In the genomic region with DNA sequence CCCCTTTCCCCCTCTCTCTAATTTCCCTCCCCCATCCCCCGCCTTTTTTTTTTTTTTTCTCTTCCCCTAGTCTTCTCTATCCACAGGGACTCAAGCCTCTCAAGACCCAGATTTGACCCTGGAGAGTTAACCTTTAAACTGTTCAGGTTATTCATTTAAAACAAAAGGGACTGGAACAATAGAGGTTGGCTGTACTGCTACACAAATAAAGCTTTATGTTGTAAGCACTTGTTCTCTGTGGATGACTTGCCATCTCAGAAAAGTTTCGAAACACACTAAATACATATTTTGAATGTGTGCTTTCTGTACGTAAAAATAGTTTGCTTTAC, we compare ENCODE assay signal across 16 mouse cellular contexts. TPM values are rescaled to one million over a fixed set of nuclear protein-coding genes. Genes with fewer than 3 reads are reported as not detected.
DNase-seq lines count a peak whose midpoint lies in the region; ATAC-seq and TF ChIP-seq lines count a peak whose summit lies in the region.
"Had no signal": no experiment of that assay in that cellular context is flagged by ENCODE, and none has a peak within 500 bp of the region (broad histone marks: within the 10 kb centered on the region; RNA-seq: fewer than 3 reads in every experiment).

No protein-coding gene starts in this region.

- 58% methylated on average over 3 of the region's 3 CpGs for WGBS in embryonic facial prominence, embryonic 13.5 days
- 50% methylated on average over 3 of the region's 3 CpGs for WGBS in embryonic facial prominence, embryonic 10.5 days
- 66% methylated on average over 3 of the region's 3 CpGs for WGBS in stomach, embryonic 14.5 days
- 62% methylated on average over 2 of the region's 3 CpGs for WGBS in stomach, postnatal 0 days
- WGBS in midbrain, embryonic 13.5 days, result 48% methylated on average over 3 of the region's 3 CpGs

- ATAC-seq in embryonic facial prominence, embryonic 13.5 days (ENCODE audit: insufficient number of reproducible peaks, insufficient read depth, low FRiP score, low TSS enrichment, low read depth), result no peak
- no peak for ATAC-seq in stomach, embryonic 14.5 days (ENCODE audit: insufficient number of reproducible peaks, insufficient read depth, low FRiP score, low read depth)
- no peak for ATAC-seq in stomach, postnatal 0 days (ENCODE audit: low FRiP score, low TSS enrichment)
- ATAC-seq in midbrain, embryonic 13.5 days, result no peak
- no peak for ATAC-seq in megakaryocyte progenitor cell, adult 5-6 weeks (replicated peaks; ENCODE audit: poor library complexity)

- 0 out of 2 replicates have a peak, but pooled peaks cover 13% of the 10 kb centered on the region for H3K4me1 ChIP-seq in embryonic facial prominence, embryonic 13.5 days
- peaks cover 12% of the 10 kb centered on the region; the same call in 1 of the 2 replicates for H3K4me1 ChIP-seq in embryonic facial prominence, embryonic 10.5 days
- peaks cover 10% of the 10 kb centered on the region; the same call in 1 of the 2 replicates for H3K4me1 ChIP-seq in stomach, embryonic 14.5 days (ENCODE audit: control insufficient read depth, insufficient read depth, low read length)
- 0 out of 2 replicates have a peak, but pooled peaks cover 2% of the 10 kb centered on the region for H3K4me1 ChIP-seq in stomach, postnatal 0 days (replicated peaks; ENCODE audit: control insufficient read depth, insufficient read depth)
- H3K4me1 ChIP-seq in midbrain, embryonic 13.5 days (replicated peaks), result peaks cover 12% of the 10 kb centered on the region
- H3K4me1 ChIP-seq: liver, embryonic 15.5 days had no signal

- TF ChIP-seq EP300 in stomach, postnatal 0 days (optimal IDR thresholded peaks at IDR 0.05), result no peak

- no peak overlapping the region for H3K4me3 ChIP-seq in embryonic facial prominence, embryonic 13.5 days
- H3K4me3 ChIP-seq in embryonic facial prominence, embryonic 10.5 days, result no peak overlapping the region; the same call in 1 of the 2 replicates
- no peak overlapping the region for H3K4me3 ChIP-seq in stomach, embryonic 14.5 days (ENCODE audit: low read depth, low read length)
- H3K4me3 ChIP-seq in stomach, postnatal 0 days (ENCODE audit: low read depth, low read length), result no peak overlapping the region
- H3K4me3 ChIP-seq in midbrain, embryonic 13.5 days (replicated peaks), result peak overlapping the region; percentile 68
- H3K4me3 ChIP-seq: liver, embryonic 15.5 days had no signal

- no peak for TF ChIP-seq CTCF in stomach, postnatal 0 days (IDR thresholded peaks at IDR 0.05; ENCODE audit: low read depth)

- no peak for DNase-seq in embryonic facial prominence, embryonic 10.5 days (ENCODE audit: low spot score)
- no peak for DNase-seq in stomach, postnatal 0 days (ENCODE audit: low spot score)
- no peak for DNase-seq in right cerebral cortex, adult 18-20 months
- DNase-seq in spleen, postnatal 4 days (ENCODE audit: low spot score in 2 of 2), result no peak
- DNase-seq: cerebellum, adult 9-11 months; gastrocnemius, adult 2 months had no signal

- H3K36me3 ChIP-seq in embryonic facial prominence, embryonic 13.5 days, result no peaks in the 10 kb centered on the region
- no peaks in the 10 kb centered on the region for H3K36me3 ChIP-seq in embryonic facial prominence, embryonic 10.5 days (replicated peaks)
- no peaks in the 10 kb centered on the region for H3K36me3 ChIP-seq in stomach, embryonic 14.5 days (ENCODE audit: control insufficient read depth, insufficient read depth, low read length)
- H3K36me3 ChIP-seq in stomach, postnatal 0 days (ENCODE audit: control insufficient read depth, insufficient read depth, low read length), result no peaks in the 10 kb centered on the region
- no peaks in the 10 kb centered on the region for H3K36me3 ChIP-seq in midbrain, embryonic 13.5 days
- H3K36me3 ChIP-seq: embryonic facial prominence, embryonic 15.5 days; liver, embryonic 15.5 days had no signal

- H3K9me3 ChIP-seq in embryonic facial prominence, embryonic 13.5 days, result no peaks in the 10 kb centered on the region
- H3K9me3 ChIP-seq in embryonic facial prominence, embryonic 10.5 days, result no peaks in the 10 kb centered on the region
- no peaks in the 10 kb centered on the region for H3K9me3 ChIP-seq in stomach, embryonic 14.5 days (ENCODE audit: control insufficient read depth, low read depth, low read length)
- H3K9me3 ChIP-seq in stomach, postnatal 0 days (ENCODE audit: control insufficient read depth, low read length), result no peaks in the 10 kb centered on the region
- H3K9me3 ChIP-seq in midbrain, embryonic 13.5 days, result no peaks in the 10 kb centered on the region
- H3K9me3 ChIP-seq: embryonic facial prominence, embryonic 15.5 days; liver, embryonic 15.5 days had no signal

- H3K4me2 ChIP-seq in embryonic facial prominence, embryonic 13.5 days, result 0 out of 2 replicates have a peak overlapping the region, but pooled peaks have one; percentile 99
- peak overlapping the region; percentile 89; the same call in 1 of the 2 replicates for H3K4me2 ChIP-seq in stomach, embryonic 14.5 days (replicated peaks; ENCODE audit: low read depth, low read length)
- H3K4me2 ChIP-seq in stomach, postnatal 0 days (replicated peaks; ENCODE audit: low read depth), result no peak overlapping the region
- peak overlapping the region; percentile 90 for H3K4me2 ChIP-seq in midbrain, embryonic 13.5 days (replicated peaks)

- H3K9ac ChIP-seq in embryonic facial prominence, embryonic 13.5 days, result no peak overlapping the region
- no peak overlapping the region for H3K9ac ChIP-seq in stomach, embryonic 14.5 days (replicated peaks; ENCODE audit: low read depth, low read length)
- no peak overlapping the region for H3K9ac ChIP-seq in stomach, postnatal 0 days (ENCODE audit: low read length)
- H3K9ac ChIP-seq in midbrain, embryonic 13.5 days (replicated peaks), result no peak overlapping the region
- H3K9ac ChIP-seq: embryonic facial prominence, embryonic 15.5 days; liver, embryonic 15.5 days had no signal

- no peak overlapping the region for H3K27ac ChIP-seq in embryonic facial prominence, embryonic 13.5 days
- H3K27ac ChIP-seq in embryonic facial prominence, embryonic 10.5 days (replicated peaks), result no peak overlapping the region
- H3K27ac ChIP-seq in stomach, embryonic 14.5 days (ENCODE audit: low read length), result no peak overlapping the region
- no peak overlapping the region for H3K27ac ChIP-seq in stomach, postnatal 0 days (replicated peaks)
- H3K27ac ChIP-seq in midbrain, embryonic 13.5 days, result no peak overlapping the region
- H3K27ac ChIP-seq: embryonic facial prominence, embryonic 15.5 days; gastrocnemius, adult 2 months; liver, embryonic 15.5 days; macrophage had no signal

- peaks cover 32% of the 10 kb centered on the region for H3K27me3 ChIP-seq in embryonic facial prominence, embryonic 13.5 days
- peaks cover 41% of the 10 kb centered on the region for H3K27me3 ChIP-seq in embryonic facial prominence, embryonic 10.5 days (replicated peaks; ENCODE audit: low read depth, poor library complexity, severe bottlenecking)
- H3K27me3 ChIP-seq in stomach, embryonic 14.5 days (ENCODE audit: control insufficient read depth, insufficient read depth, low read length), result no peaks in the 10 kb centered on the region
- no peaks in the 10 kb centered on the region for H3K27me3 ChIP-seq in stomach, postnatal 0 days (ENCODE audit: control insufficient read depth, insufficient read depth, low read length)
- H3K27me3 ChIP-seq in midbrain, embryonic 13.5 days, result peaks cover 10% of the 10 kb centered on the region; the same call in 1 of the 2 replicates

RNA-seq across cellular contexts. Expression of a gene that starts 1.2 kb away (rescaled TPM):
- polyA plus RNA-seq in embryonic facial prominence, embryonic 13.5 days (2015; fragmentation: Nextera tagmentation; extraction: Ambion mirVana), result 2.1 and 2.7 TPM in 2 replicates
- polyA plus RNA-seq in embryonic facial prominence, embryonic 10.5 days (2016; fragmentation: Nextera tagmentation; extraction: Ambion mirVana), result 0.22 and 0.25 TPM in 2 replicates
- polyA plus RNA-seq in stomach, embryonic 14.5 days (2014; fragmentation: Nextera tagmentation; extraction: Ambion mirVana), result 1.2 and 1.6 TPM in 2 replicates
- polyA plus RNA-seq in stomach, postnatal 0 days (2015; fragmentation: Nextera tagmentation; extraction: Ambion mirVana), result 3.0 and 3.8 TPM in 2 replicates
- polyA plus RNA-seq in midbrain, embryonic 13.5 days (2015; fragmentation: Nextera tagmentation; extraction: Ambion mirVana), result 6.8 and 8.7 TPM in 2 replicates
- not detected in 2 replicates for total RNA-seq in megakaryocyte progenitor cell, adult 5-6 weeks (2015)
- not detected in 2 replicates for total RNA-seq in megakaryocyte progenitor cell, adult 5-6 weeks (2017)
- total RNA-seq: gastrocnemius, adult 2 months; neutrophil, adult 5-6 weeks had no signal
- polyA plus RNA-seq: liver, embryonic 15.5 days; macrophage; thymus, postnatal 0 days had no signal

RNA-seq across cellular contexts. Expression of a gene that starts 2.0 kb away (rescaled TPM):
- polyA plus RNA-seq in embryonic facial prominence, embryonic 13.5 days (2015; fragmentation: Nextera tagmentation; extraction: Ambion mirVana), result 1.5 and 1.6 TPM in 2 replicates
- polyA plus RNA-seq in embryonic facial prominence, embryonic 10.5 days (2016; fragmentation: Nextera tagmentation; extraction: Ambion mirVana), result 0.48 and 0.86 TPM in 2 replicates
- polyA plus RNA-seq in stomach, embryonic 14.5 days (2014; fragmentation: Nextera tagmentation; extraction: Ambion mirVana), result 0.93 and 1.8 TPM in 2 replicates
- 0.69 and 1.1 TPM in 2 replicates for polyA plus RNA-seq in stomach, postnatal 0 days (2015; fragmentation: Nextera tagmentation; extraction: Ambion mirVana)
- polyA plus RNA-seq in midbrain, embryonic 13.5 days (2015; fragmentation: Nextera tagmentation; extraction: Ambion mirVana), result 9.0 and 11.4 TPM in 2 replicates
- total RNA-seq in megakaryocyte progenitor cell, adult 5-6 weeks (2015), result not detected in 2 replicates
- total RNA-seq in megakaryocyte progenitor cell, adult 5-6 weeks (2017), result not detected in 2 replicates
- total RNA-seq: gastrocnemius, adult 2 months; neutrophil, adult 5-6 weeks had no signal
- polyA plus RNA-seq: heart, embryonic 11.5 days; liver, embryonic 15.5 days; macrophage; thymus, postnatal 0 days had no signal
